ENCODE assay signal across 9 mouse cellular contexts in genomic region chr4:80765781-80766180, GRCm38 (mm10).
DNase-seq lines count a peak whose midpoint lies in the region; ATAC-seq and TF ChIP-seq lines count a peak whose summit lies in the region.
"Had no signal": no experiment of that assay in that cellular context is flagged by ENCODE, and none has a peak within 500 bp of the region (broad histone marks: within the 10 kb centered on the region; RNA-seq: fewer than 3 reads in every experiment).

No protein-coding gene starts in this region.

- TF ChIP-seq EP300 in stomach, postnatal 0 days (optimal IDR thresholded peaks at IDR 0.05) = no peak

- in situ Hi-C loops in ES-E14 (cut with MboI; ENCODE audit: low sequenced_read_pairs in 2 of 2, unreplicated experiment in 2 of 2) = no loop called here

- ATAC-seq in stomach, postnatal 0 days (ENCODE audit: low FRiP score, low TSS enrichment) = no peak

- H3K9me3 ChIP-seq in ES-E14 (ENCODE audit: control insufficient read depth, insufficient read depth, low read depth, low read length) = no peaks in the 10 kb centered on the region
- no peaks in the 10 kb centered on the region for H3K9me3 ChIP-seq in stomach, postnatal 0 days (ENCODE audit: control insufficient read depth, low read length)
- H3K9me3 ChIP-seq: heart, embryonic 13.5 days had no signal

- DNase-seq in ES-E14 (ENCODE audit: low read depth, low spot score) (peak; percentile 37), adipocyte (ENCODE audit: low spot score) (peak; percentile 67)
- peak; percentile 89 for DNase-seq in embryo, embryonic 10.5 days (ENCODE audit: low spot score)
- DNase-seq in heart, postnatal 4 days = peak; percentile 66
- peak; percentile 63 for DNase-seq in layer of hippocampus, adult 9-10 months (ENCODE audit: low spot score)
- DNase-seq in lung, postnatal 36 days = peak; percentile 48
- DNase-seq in stomach, postnatal 0 days (ENCODE audit: low spot score) = peak; percentile 49
- no peak for DNase-seq in thymus, postnatal 25 days

- no peak overlapping the region for H3K27ac ChIP-seq in ES-E14 (ENCODE audit: insufficient read depth, low read depth, low read length, poor library complexity, severe bottlenecking)
- H3K27ac ChIP-seq in stomach, postnatal 0 days (replicated peaks) = no peak overlapping the region
- H3K27ac ChIP-seq: heart, embryonic 13.5 days had no signal

- WGBS in stomach, postnatal 0 days = 40% methylated on average over 4 of the region's 4 CpGs

- H3K36me3 ChIP-seq in ES-E14 (ENCODE audit: control insufficient read depth, insufficient read depth, low read length, poor library complexity, severe bottlenecking) = no peaks in the 10 kb centered on the region
- H3K36me3 ChIP-seq in stomach, postnatal 0 days (ENCODE audit: control insufficient read depth, insufficient read depth, low read length) = no peaks in the 10 kb centered on the region
- H3K36me3 ChIP-seq: heart, embryonic 13.5 days had no signal

- H3K4me3 ChIP-seq in ES-E14 (ENCODE audit: insufficient read depth in 1 of 2, low read depth in 1 of 2, low read length in 2 of 2, poor library complexity in 1 of 2, severe bottlenecking in 1 of 2) = no peak overlapping the region
- no peak overlapping the region for H3K4me3 ChIP-seq in stomach, postnatal 0 days (ENCODE audit: low read depth, low read length)
- H3K4me3 ChIP-seq: heart, embryonic 13.5 days had no signal

- no peak overlapping the region for H3K4me2 ChIP-seq in stomach, postnatal 0 days (replicated peaks; ENCODE audit: low read depth)
- H3K4me2 ChIP-seq: heart, embryonic 13.5 days had no signal

- TF ChIP-seq CTCF in stomach, postnatal 0 days (IDR thresholded peaks at IDR 0.05; ENCODE audit: low read depth) = peak; percentile 88

- H3K9ac ChIP-seq in ES-E14 (ENCODE audit: insufficient read depth, low read depth, low read length, poor library complexity, severe bottlenecking) = no peak overlapping the region
- H3K9ac ChIP-seq in stomach, postnatal 0 days (ENCODE audit: low read length) = no peak overlapping the region
- H3K9ac ChIP-seq: heart, embryonic 13.5 days had no signal

- no peaks in the 10 kb centered on the region for H3K4me1 ChIP-seq in ES-E14 (ENCODE audit: control insufficient read depth in 2 of 2, insufficient read depth in 2 of 2, low read length in 2 of 2, poor library complexity in 1 of 2)
- H3K4me1 ChIP-seq in stomach, postnatal 0 days (replicated peaks; ENCODE audit: control insufficient read depth, insufficient read depth) = no peaks in the 10 kb centered on the region
- H3K4me1 ChIP-seq: heart, embryonic 13.5 days had no signal

- H3K27me3 ChIP-seq in stomach, postnatal 0 days (ENCODE audit: control insufficient read depth, insufficient read depth, low read length) = no peaks in the 10 kb centered on the region
- H3K27me3 ChIP-seq: heart, embryonic 13.5 days had no signal

TF ChIP-seq in ES-E14, 5 proteins besides CTCF, POLR2A, EP300 and RAD21:
- TF ChIP-seq CHD2 (IDR thresholded peaks at IDR 0.05; ENCODE audit: low read depth, low read length) (no peak), MAFK (IDR thresholded peaks at IDR 0.05; ENCODE audit: insufficient read depth, low read depth, low read length) (0 out of 2 replicates have a peak, but pooled peaks have one; percentile 19), ZC3H11A (IDR thresholded peaks at IDR 0.05; ENCODE audit: borderline replicate concordance, low read depth, low read length) (peak; percentile 60; the same call in 1 of the 2 replicates), ZNF384 (IDR thresholded peaks at IDR 0.05; ENCODE audit: low read depth, low read length) (no peak), HCFC1 (IDR thresholded peaks at IDR 0.05; ENCODE audit: borderline replicate concordance, insufficient read depth, low read length) (no peak)
